Comparison of ENCODE assay signal across 11 mouse cellular contexts in the genomic region with DNA sequence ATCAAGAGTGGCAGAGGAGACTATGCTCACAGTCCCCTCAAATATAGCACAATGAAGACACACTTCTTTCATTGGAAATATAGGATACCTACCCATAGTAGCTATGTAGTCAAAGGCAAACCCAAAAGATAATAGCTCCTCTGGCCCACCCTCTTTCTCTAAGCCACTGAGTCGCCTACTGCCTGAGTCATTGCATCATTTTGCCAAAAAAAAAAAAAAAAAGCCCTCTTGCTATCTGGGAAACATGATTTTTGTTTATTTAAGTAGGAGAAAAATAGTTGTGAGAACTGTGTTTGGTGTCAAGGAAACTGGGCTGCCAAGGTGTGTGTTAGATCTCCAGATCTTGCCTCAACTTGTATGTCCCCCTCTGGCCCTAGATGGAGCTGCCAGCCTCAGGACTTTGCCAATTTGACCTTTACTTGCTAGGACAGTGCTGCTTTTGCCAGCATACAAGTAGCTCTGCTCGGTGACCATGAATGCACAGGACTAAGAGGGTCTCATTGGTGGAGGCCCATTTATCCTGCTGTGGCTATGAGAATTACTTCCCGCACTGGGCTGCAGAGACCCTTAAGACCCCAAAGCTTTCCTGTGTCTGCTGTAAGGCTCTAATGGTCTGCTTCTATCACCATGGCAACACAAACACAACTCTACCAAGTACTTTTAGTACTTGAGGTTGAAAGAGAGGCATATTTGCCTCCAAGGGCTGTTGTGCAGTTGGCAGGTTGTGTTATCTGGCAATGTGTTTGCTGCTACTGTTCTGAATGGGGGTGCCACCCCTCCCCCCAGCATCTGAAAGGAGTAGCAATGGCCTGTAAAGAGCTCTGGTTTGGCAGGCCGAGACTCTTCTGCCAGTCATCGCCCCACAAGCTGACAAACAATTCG.
A peak's percentile ranks its signal among the peaks of the same experiment; 100 is the strongest.
DNase-seq lines count a peak whose midpoint lies in the region; ATAC-seq and TF ChIP-seq lines count a peak whose summit lies in the region.
"Had no signal": no experiment of that assay in that cellular context is flagged by ENCODE, and none has a peak within 500 bp of the region (broad histone marks: within the 10 kb centered on the region; RNA-seq: fewer than 3 reads in every experiment).

No protein-coding gene starts in this region.

- no peak for TF ChIP-seq CTCF in olfactory bulb, adult 2 months (IDR thresholded peaks at IDR 0.05; ENCODE audit: insufficient read depth, low read depth, low read length)
- no peak for TF ChIP-seq CTCF in thymus, adult 2 months (IDR thresholded peaks at IDR 0.05; ENCODE audit: borderline replicate concordance, control insufficient read depth, extremely low read depth, insufficient read depth, low read length, poor library complexity)
- no peak for TF ChIP-seq CTCF in stomach, postnatal 0 days (IDR thresholded peaks at IDR 0.05; ENCODE audit: low read depth)

- no peak overlapping the region for H3K27ac ChIP-seq in neural tube, embryonic 12.5 days
- no peak overlapping the region for H3K27ac ChIP-seq in forebrain, embryonic 16.5 days (ENCODE audit: low read length)
- H3K27ac ChIP-seq in olfactory bulb, adult 2 months (ENCODE audit: insufficient read depth, low read depth, low read length) = 0 out of 2 replicates have a peak overlapping the region, but pooled peaks have one; percentile 20
- H3K27ac ChIP-seq in thymus, adult 2 months (ENCODE audit: control insufficient read depth, insufficient read depth, low read length) = no peak overlapping the region
- H3K27ac ChIP-seq in stomach, postnatal 0 days (replicated peaks) = no peak overlapping the region
- H3K27ac ChIP-seq: heart, embryonic 13.5 days; limb, embryonic 13.5 days had no signal

- no peak overlapping the region for H3K4me2 ChIP-seq in neural tube, embryonic 12.5 days (replicated peaks)
- H3K4me2 ChIP-seq in forebrain, embryonic 16.5 days (ENCODE audit: low read length) = no peak overlapping the region
- no peak overlapping the region for H3K4me2 ChIP-seq in stomach, postnatal 0 days (replicated peaks; ENCODE audit: low read depth)
- H3K4me2 ChIP-seq: heart, embryonic 13.5 days; limb, embryonic 13.5 days had no signal

- no peaks in the 10 kb centered on the region for H3K9me3 ChIP-seq in neural tube, embryonic 12.5 days
- no peaks in the 10 kb centered on the region for H3K9me3 ChIP-seq in forebrain, embryonic 16.5 days (ENCODE audit: control insufficient read depth, low read length)
- H3K9me3 ChIP-seq in stomach, postnatal 0 days (ENCODE audit: control insufficient read depth, low read length) = no peaks in the 10 kb centered on the region
- H3K9me3 ChIP-seq: heart, embryonic 13.5 days; limb, embryonic 13.5 days had no signal

- no peak overlapping the region for H3K4me3 ChIP-seq in neural tube, embryonic 12.5 days
- no peak overlapping the region for H3K4me3 ChIP-seq in forebrain, embryonic 16.5 days (replicated peaks; ENCODE audit: low read length)
- H3K4me3 ChIP-seq in olfactory bulb, adult 2 months (ENCODE audit: insufficient read depth, low read depth, low read length) = no peak overlapping the region
- H3K4me3 ChIP-seq in thymus, adult 2 months (ENCODE audit: control insufficient read depth, insufficient read depth, low read length) = no peak overlapping the region
- H3K4me3 ChIP-seq in stomach, postnatal 0 days (ENCODE audit: low read depth, low read length) = no peak overlapping the region
- H3K4me3 ChIP-seq: heart, embryonic 13.5 days; limb, embryonic 13.5 days had no signal

- H3K36me3 ChIP-seq in neural tube, embryonic 12.5 days = no peaks in the 10 kb centered on the region
- H3K36me3 ChIP-seq in forebrain, embryonic 16.5 days (ENCODE audit: control insufficient read depth, insufficient read depth) = no peaks in the 10 kb centered on the region
- no peaks in the 10 kb centered on the region for H3K36me3 ChIP-seq in thymus, adult 2 months (ENCODE audit: control insufficient read depth, insufficient read depth, low read length)
- H3K36me3 ChIP-seq in stomach, postnatal 0 days (ENCODE audit: control insufficient read depth, insufficient read depth, low read length) = no peaks in the 10 kb centered on the region
- H3K36me3 ChIP-seq: heart, embryonic 13.5 days; limb, embryonic 13.5 days had no signal

- 48% methylated on average over 6 of the region's 6 CpGs for WGBS in neural tube, embryonic 12.5 days
- WGBS in forebrain, embryonic 16.5 days = 32% methylated on average over 6 of the region's 6 CpGs
- WGBS in olfactory bulb, adult 2 months = 67% methylated on average over 6 of the region's 6 CpGs
- 69% methylated on average over 6 of the region's 6 CpGs for WGBS in thymus, adult 2 months
- 53% methylated on average over 6 of the region's 6 CpGs for WGBS in stomach, postnatal 0 days

- H3K27me3 ChIP-seq in neural tube, embryonic 12.5 days (replicated peaks) = no peaks in the 10 kb centered on the region
- H3K27me3 ChIP-seq in forebrain, embryonic 16.5 days (replicated peaks; ENCODE audit: control insufficient read depth, insufficient read depth, low read length) = no peaks in the 10 kb centered on the region
- H3K27me3 ChIP-seq in thymus, adult 2 months (ENCODE audit: control insufficient read depth, insufficient read depth, low read length) = no peaks in the 10 kb centered on the region
- no peaks in the 10 kb centered on the region for H3K27me3 ChIP-seq in stomach, postnatal 0 days (ENCODE audit: control insufficient read depth, insufficient read depth, low read length)
- H3K27me3 ChIP-seq: heart, embryonic 13.5 days had no signal

- no peak for DNase-seq in neural tube, embryonic 10.5 days (ENCODE audit: extremely low spot score, low spot score)
- peak; percentile 13 for DNase-seq in lung, postnatal 10 days
- DNase-seq in thymus, adult 2 months = no peak
- DNase-seq in stomach, postnatal 0 days (ENCODE audit: low spot score) = no peak
- DNase-seq: adrenal gland, postnatal 10 days; thymus, postnatal 14 days had no signal

- TF ChIP-seq POLR2A in olfactory bulb, adult 2 months (IDR thresholded peaks at IDR 0.05; ENCODE audit: insufficient read depth, low read depth, low read length) = no peak
- no peak for TF ChIP-seq POLR2A in thymus, adult 2 months (IDR thresholded peaks at IDR 0.05; ENCODE audit: control insufficient read depth, extremely low read depth, insufficient read depth, low read length, poor library complexity)

- H3K9ac ChIP-seq in neural tube, embryonic 12.5 days = no peak overlapping the region
- no peak overlapping the region for H3K9ac ChIP-seq in forebrain, embryonic 16.5 days (replicated peaks; ENCODE audit: low read depth, low read length)
- H3K9ac ChIP-seq in stomach, postnatal 0 days (ENCODE audit: low read length) = no peak overlapping the region
- H3K9ac ChIP-seq: heart, embryonic 13.5 days; limb, embryonic 13.5 days had no signal

- TF ChIP-seq EP300 in stomach, postnatal 0 days (optimal IDR thresholded peaks at IDR 0.05) = no peak

- H3K4me1 ChIP-seq in neural tube, embryonic 12.5 days = peaks cover 2% of the 10 kb centered on the region; the same call in 1 of the 2 replicates
- H3K4me1 ChIP-seq in forebrain, embryonic 16.5 days (replicated peaks; ENCODE audit: control insufficient read depth, insufficient read depth, low read length) = peaks cover 20% of the 10 kb centered on the region
- H3K4me1 ChIP-seq in olfactory bulb, adult 2 months (ENCODE audit: control insufficient read depth, insufficient read depth, low read length) = peaks cover 8% of the 10 kb centered on the region
- H3K4me1 ChIP-seq in thymus, adult 2 months (replicated peaks; ENCODE audit: control insufficient read depth, insufficient read depth, low read length) = no peaks in the 10 kb centered on the region
- H3K4me1 ChIP-seq in stomach, postnatal 0 days (replicated peaks; ENCODE audit: control insufficient read depth, insufficient read depth) = no peaks in the 10 kb centered on the region

- ATAC-seq in neural tube, embryonic 12.5 days (ENCODE audit: low FRiP score, low read depth) = peak; percentile 34
- peak; percentile 81 for ATAC-seq in forebrain, embryonic 16.5 days
- no peak for ATAC-seq in stomach, postnatal 0 days (ENCODE audit: low FRiP score, low TSS enrichment)
